Mouse (Mus musculus) cerebral cortex, adult 2 months (tissue): ENCODE results near the gene Bud13.

Experiments
- WGBS: fragments of 180-500 bp; shearing (Covaris S2); methylation state at CpG from one replicate; pipeline ENCODE4 v1.1.7; 2018; 5-methylcytosine and 5-hydroxymethylcytosine counted together

Bud13 gene

GRCm38 (mm10) chr9:46302142-46302541 is 19.3 kb downstream of the Bud13 start:
- WGBS, result 4% methylated on average over 2 of the region's 2 CpGs

- 31% methylated on average over 7 of the region's 7 CpGs for WGBS
Measured at GRCm38 (mm10) chr9:46309121-46309520, 26.3 kb downstream of the Bud13 start.

- WGBS, result 25% methylated on average over 4 of the region's 4 CpGs
Measured at GRCm38 (mm10) chr9:46314507-46314906, 31.7 kb downstream of the Bud13 start.

- WGBS, result 46% methylated on average over 2 of the region's 2 CpGs
Measured at GRCm38 (mm10) chr9:46314921-46315320, 32.1 kb downstream of the Bud13 start.

GRCm38 (mm10) chr9:46315807-46316365 is 33.1 kb downstream of the Bud13 start:
- WGBS, result 36% methylated on average over 11 of the region's 11 CpGs

GRCm38 (mm10) chr9:46316388-46316787 is 33.6 kb downstream of the Bud13 start:
- 27% methylated on average over 5 of the region's 5 CpGs for WGBS

GRCm38 (mm10) chr9:46316909-46317308 is 34.1 kb downstream of the Bud13 start:
- 61% methylated on average over 8 of the region's 8 CpGs for WGBS

- 93% methylated on average over 3 of the region's 3 CpGs for WGBS
Measured at GRCm38 (mm10) chr9:46317957-46318356, 35.1 kb downstream of the Bud13 start.

GRCm38 (mm10) chr9:46319886-46320285 is 37.1 kb downstream of the Bud13 start, which contains the start of gene 4931429L15Rik:
Gene 4931429L15Rik, minus strand, starts transcription at chr9:46319986.
- WGBS, result 94% methylated on average over 6 of the region's 6 CpGs

GRCm38 (mm10) chr9:46320461-46320860 is 37.7 kb downstream of the Bud13 start:
- 93% methylated on average over 2 of the region's 2 CpGs for WGBS

GRCm38 (mm10) chr9:46326694-46327405 is 44.0 kb downstream of the Bud13 start:
- WGBS, result 89% methylated on average over 11 of the region's 11 CpGs

- 58% methylated on average over 25 of the region's 25 CpGs for WGBS
Measured at GRCm38 (mm10) chr9:46327706-46328571, 45.1 kb downstream of the Bud13 start.

- WGBS, result 7% methylated on average over 30 of the region's 30 CpGs
Measured at GRCm38 (mm10) chr9:46328572-46329249, 45.9 kb downstream of the Bud13 start.

- 15% methylated on average over 19 of the region's 19 CpGs for WGBS
Measured at GRCm38 (mm10) chr9:46329250-46329648, 46.4 kb downstream of the Bud13 start.

GRCm38 (mm10) chr9:46329801-46330585 is 47.2 kb downstream of the Bud13 start:
- WGBS, result 40% methylated on average over 24 of the region's 24 CpGs

- 62% methylated on average over 6 of the region's 6 CpGs for WGBS
Measured at GRCm38 (mm10) chr9:46330586-46330895, 47.7 kb downstream of the Bud13 start.

GRCm38 (mm10) chr9:46331301-46331700 is 48.5 kb downstream of the Bud13 start:
- WGBS, result 69% methylated on average over 1 of the region's 1 CpGs

- 71% methylated on average over 26 of the region's 26 CpGs for WGBS
Measured at GRCm38 (mm10) chr9:46334471-46335025, 51.7 kb downstream of the Bud13 start.

GRCm38 (mm10) chr9:46335461-46335995 is 52.7 kb downstream of the Bud13 start:
- 69% methylated on average over 10 of the region's 10 CpGs for WGBS

GRCm38 (mm10) chr9:46336294-46336693 is 53.5 kb downstream of the Bud13 start:
- WGBS, result 81% methylated on average over 13 of the region's 14 CpGs

GRCm38 (mm10) chr9:46337331-46337730 is 54.5 kb downstream of the Bud13 start:
- WGBS, result 47% methylated on average over 7 of the region's 7 CpGs
